ENCODE assay signal across 28 mouse cellular contexts in genomic region chr17:84052437-84052836, GRCm38 (mm10).
"Had no signal": no experiment of that assay in that cellular context is flagged by ENCODE, and none has a peak within 500 bp of the region (broad histone marks: within the 10 kb centered on the region; RNA-seq: fewer than 3 reads in every experiment).

No protein-coding gene starts in this region.

- H3K4me1 ChIP-seq: hindbrain, embryonic 15.5 days had no signal

- H3K27me3 ChIP-seq: heart, embryonic 13.5 days; heart, embryonic 15.5 days; hindbrain, embryonic 12.5 days; hindbrain, embryonic 15.5 days; kidney, embryonic 15.5 days; limb, embryonic 12.5 days had no signal

- DNase-seq: heart, adult 11 months; heart, adult 2 months; heart, postnatal 14 days; heart, postnatal 36 days; kidney, adult 11 months; kidney, adult 2 months; kidney, adult 9 months; kidney, postnatal 14 days; kidney, postnatal 36 days; layer of hippocampus, adult 9-11 months; layer of hippocampus, postnatal 36 days; left cerebral cortex, postnatal 4 days; liver; liver, embryonic 13.5 days; liver, postnatal 0 days; lung, adult 2 months had no signal

- H3K9me3 ChIP-seq: heart, embryonic 15.5 days; hindbrain, embryonic 12.5 days; hindbrain, embryonic 15.5 days; liver, embryonic 15.5 days had no signal

- H3K36me3 ChIP-seq: heart, embryonic 13.5 days; heart, embryonic 15.5 days; hindbrain, embryonic 12.5 days; hindbrain, embryonic 15.5 days; kidney, embryonic 15.5 days; limb, embryonic 12.5 days; liver, embryonic 13.5 days; liver, embryonic 15.5 days had no signal

- H3K4me2 ChIP-seq: heart, embryonic 11.5 days; heart, embryonic 13.5 days; heart, embryonic 15.5 days; hindbrain, embryonic 12.5 days; hindbrain, embryonic 15.5 days; kidney, embryonic 15.5 days; limb, embryonic 12.5 days; liver, embryonic 11.5 days; liver, embryonic 13.5 days; liver, embryonic 15.5 days had no signal

- ATAC-seq: hindbrain, postnatal 0 days; intestine, embryonic 16.5 days; liver, postnatal 0 days had no signal

- H3K9ac ChIP-seq: heart, embryonic 13.5 days; heart, embryonic 15.5 days; hindbrain, embryonic 12.5 days; hindbrain, embryonic 15.5 days; kidney, embryonic 15.5 days; limb, embryonic 12.5 days; liver, embryonic 13.5 days; liver, embryonic 15.5 days; liver, postnatal 0 days had no signal

- H3K4me3 ChIP-seq: heart, adult 2 months; heart, embryonic 13.5 days; heart, embryonic 15.5 days; hindbrain, embryonic 12.5 days; hindbrain, embryonic 15.5 days; kidney, embryonic 15.5 days; limb, embryonic 12.5 days; liver, embryonic 13.5 days; liver, embryonic 15.5 days had no signal

- H3K27ac ChIP-seq: heart, adult 2 months; heart, embryonic 13.5 days; heart, embryonic 15.5 days; hindbrain, embryonic 12.5 days; hindbrain, embryonic 15.5 days; hindbrain, postnatal 0 days; kidney, embryonic 15.5 days; kidney, postnatal 0 days; limb, embryonic 12.5 days; liver, embryonic 13.5 days; liver, embryonic 15.5 days had no signal
